Mouse (Mus musculus) neural tube, embryonic 14.5 days (tissue): ENCODE results near the gene Ttc12. TPM values are rescaled to one million over a fixed set of nuclear protein-coding genes. Genes with fewer than 3 reads are reported as not detected.

Source experiments
- ATAC-seq: fragments of 200-750 bp; cut with Nextera tagmentation; 2 replicates; pipeline ENCODE4 v1.8.0; 2017; ENCODE audit warnings: low read depth, mild to moderate bottlenecking, moderate TSS enrichment, moderate library complexity
- H3K27ac ChIP-seq: fragments of 300-500 bp; sonication (generic); 2 replicates; pipeline ENCODE4 v1.5.1; 2014; ENCODE audit warnings: low read depth, mild to moderate bottlenecking, control low read depth, low read length, moderate library complexity, mixed read lengths
- H3K27me3 ChIP-seq: fragments of 300-500 bp; sonication (generic); 2 replicates; pipeline ENCODE4 v1.6.1; 2014; ENCODE audit warnings: low read length; ENCODE audit not compliant: control insufficient read depth, insufficient read depth
- H3K36me3 ChIP-seq: fragments of 300-500 bp; sonication (generic); 2 replicates; pipeline ENCODE4 v1.6.1; 2014; ENCODE audit warnings: low read length, mixed read lengths; ENCODE audit not compliant: control insufficient read depth, insufficient read depth
- H3K4me1 ChIP-seq: fragments of 300-500 bp; sonication (generic); 2 replicates; pipeline ENCODE4 v1.6.1; 2014; ENCODE audit warnings: low read length; ENCODE audit not compliant: control insufficient read depth, insufficient read depth
- H3K4me2 ChIP-seq: fragments of 300-500 bp; sonication (generic); 2 replicates; pipeline ENCODE4 v1.6.1; 2014; ENCODE audit warnings: mild to moderate bottlenecking, low read depth, low read length, control low read depth
- H3K4me3 ChIP-seq: fragments of 300-500 bp; sonication (generic); 2 replicates; pipeline ENCODE4 v1.5.1; 2014; ENCODE audit warnings: low read depth, low read length, control low read depth, mixed read lengths
- H3K9ac ChIP-seq: fragments of 300-500 bp; sonication (generic); replicated peaks from 2 replicates; pipeline ENCODE4 v1.6.1; 2014; ENCODE audit warnings: low read depth, mild to moderate bottlenecking, control low read depth, low read length, mixed read lengths
- H3K9me3 ChIP-seq: fragments of 300-500 bp; sonication (generic); 2 replicates; pipeline ENCODE4 v1.6.1; 2016; ENCODE audit warnings: low read length; ENCODE audit not compliant: control insufficient read depth
- WGBS: fragments of 180-500 bp; shearing (Covaris S2); extraction: QIAGEN DNeasy Blood & Tissue Kit; methylation state at CpG from one replicate; pipeline ENCODE4 v1.1.7; 2014; 5-methylcytosine and 5-hydroxymethylcytosine counted together
- polyA plus RNA-seq: library from polyadenylated mRNA; unstranded; fragments of >200 nt; fragmentation: Nextera tagmentation; extraction: Ambion mirVana; gene quantifications from 2 replicates; pipeline ENCODE4 v1.2.1, GENCODE M21; 2014

Gene Ttc12
- polyA plus RNA-seq, 1 experiment from 2014 or later, result 2.0 TPM

- Histone ChIP-seq H3K27me3 (no peaks in the 10 kb centered on the region), H3K9me3 (no peaks in the 10 kb centered on the region), H3K4me3 (no peak overlapping the region), H3K36me3 (peaks cover 5% of the 10 kb centered on the region; the same call in 1 of the 2 replicates), H3K4me2 (no peak overlapping the region), H3K4me1 (no peaks in the 10 kb centered on the region; the same call in 1 of the 2 replicates), H3K27ac (no peak overlapping the region), H3K9ac (no peak overlapping the region)
- WGBS, result 53% methylated on average over 5 of the region's 5 CpGs
- ATAC-seq, result no peak
These were observed 42.0 kb upstream of the Ttc12 start for GRCm38 (mm10) chr9:49528026-49528425.

- Histone ChIP-seq H3K9ac (no peak overlapping the region), H3K4me1 (no peaks in the 10 kb centered on the region; the same call in 1 of the 2 replicates), H3K4me2 (no peak overlapping the region), H3K4me3 (no peak overlapping the region), H3K36me3 (peaks cover 7% of the 10 kb centered on the region; the same call in 1 of the 2 replicates), H3K27ac (peak overlapping the region; percentile 45; the same call in 1 of the 2 replicates), H3K9me3 (no peaks in the 10 kb centered on the region), H3K27me3 (no peaks in the 10 kb centered on the region)
- 46% methylated on average over 8 of the region's 8 CpGs for WGBS
- ATAC-seq, result no peak
These were observed 41.3 kb upstream of the Ttc12 start for GRCm38 (mm10) chr9:49527340-49527739.

- no peak overlapping the region for H3K4me3 ChIP-seq
- no peak overlapping the region for H3K4me2 ChIP-seq
- H3K4me1 ChIP-seq, result no peaks in the 10 kb centered on the region; the same call in 1 of the 2 replicates
- WGBS, result 64% methylated on average over 9 of the region's 9 CpGs
- no peaks in the 10 kb centered on the region for H3K27me3 ChIP-seq
- no peak overlapping the region for H3K27ac ChIP-seq
- H3K9ac ChIP-seq, result no peak overlapping the region
- H3K9me3 ChIP-seq, result no peaks in the 10 kb centered on the region
- H3K36me3 ChIP-seq, result peaks cover 16% of the 10 kb centered on the region; the same call in 1 of the 2 replicates
- no peak for ATAC-seq
These were observed 38.7 kb upstream of the Ttc12 start for GRCm38 (mm10) chr9:49524721-49525120.

- no peak overlapping the region for H3K9ac ChIP-seq
These were observed 37.9 kb upstream of the Ttc12 start for GRCm38 (mm10) chr9:49523881-49524280.

GRCm38 (mm10) chr9:49514306-49514705 lies 28.3 kb upstream of the Ttc12 start:
- Histone ChIP-seq H3K9ac (no peak overlapping the region), H3K9me3 (no peaks in the 10 kb centered on the region), H3K4me3 (no peak overlapping the region), H3K27me3 (no peaks in the 10 kb centered on the region), H3K27ac (no peak overlapping the region), H3K36me3 (peaks cover 32% of the 10 kb centered on the region), H3K4me1 (no peaks in the 10 kb centered on the region), H3K4me2 (no peak overlapping the region)
- 92% methylated on average over 2 of the region's 2 CpGs for WGBS
- no peak for ATAC-seq

More at GRCm38 (mm10) chr9:49523881-49524280, 37.9 kb upstream of the Ttc12 start:
- Histone ChIP-seq H3K27me3 (no peaks in the 10 kb centered on the region), H3K4me1 (no peaks in the 10 kb centered on the region; the same call in 1 of the 2 replicates), H3K4me3 (no peak overlapping the region), H3K9me3 (no peaks in the 10 kb centered on the region), H3K27ac (no peak overlapping the region), H3K4me2 (no peak overlapping the region), H3K36me3 (peaks cover 24% of the 10 kb centered on the region)
- 61% methylated on average over 9 of the region's 9 CpGs for WGBS
- no peak for ATAC-seq

- Histone ChIP-seq H3K9me3 (no peaks in the 10 kb centered on the region), H3K4me1 (no peaks in the 10 kb centered on the region), H3K36me3 (peaks cover 46% of the 10 kb centered on the region), H3K9ac (no peak overlapping the region), H3K27ac (no peak overlapping the region), H3K4me2 (no peak overlapping the region), H3K27me3 (no peaks in the 10 kb centered on the region), H3K4me3 (no peak overlapping the region)
- 99% methylated on average over 4 of the region's 4 CpGs for WGBS
- no peak for ATAC-seq
These were observed 24.6 kb upstream of the Ttc12 start for GRCm38 (mm10) chr9:49510666-49511065.

- no peak overlapping the region for H3K4me2 ChIP-seq
- no peaks in the 10 kb centered on the region for H3K4me1 ChIP-seq
- no peak for ATAC-seq
- no peaks in the 10 kb centered on the region for H3K27me3 ChIP-seq
- peaks cover 52% of the 10 kb centered on the region for H3K36me3 ChIP-seq
- WGBS, result 96% methylated on average over 8 of the region's 8 CpGs
- no peaks in the 10 kb centered on the region for H3K9me3 ChIP-seq
- no peak overlapping the region for H3K4me3 ChIP-seq
- no peak overlapping the region; the same call in 1 of the 2 replicates for H3K27ac ChIP-seq
- no peak overlapping the region for H3K9ac ChIP-seq
These were observed 23.6 kb upstream of the Ttc12 start for GRCm38 (mm10) chr9:49509628-49510027.

- Histone ChIP-seq H3K4me3 (no peak overlapping the region), H3K4me2 (no peak overlapping the region), H3K27me3 (no peaks in the 10 kb centered on the region), H3K4me1 (no peaks in the 10 kb centered on the region), H3K9ac (no peak overlapping the region), H3K9me3 (no peaks in the 10 kb centered on the region), H3K27ac (no peak overlapping the region), H3K36me3 (peaks cover 55% of the 10 kb centered on the region)
- no peak for ATAC-seq
- 99% methylated on average over 3 of the region's 3 CpGs for WGBS
These were observed 23.1 kb upstream of the Ttc12 start for GRCm38 (mm10) chr9:49509094-49509493.

GRCm38 (mm10) chr9:49507829-49508585 lies 22.0 kb upstream of the Ttc12 start:
- H3K36me3 ChIP-seq, result peaks cover 56% of the 10 kb centered on the region
- H3K27ac ChIP-seq, result no peak overlapping the region
- H3K4me2 ChIP-seq, result no peak overlapping the region
- H3K4me3 ChIP-seq, result no peak overlapping the region
- whole genome bisulfite sequencing, result 97% methylated on average over 9 of the region's 9 CpGs
- no peaks in the 10 kb centered on the region for H3K4me1 ChIP-seq
- no peak overlapping the region for H3K9ac ChIP-seq
- no peak for ATAC-seq
- no peaks in the 10 kb centered on the region for H3K27me3 ChIP-seq
- no peaks in the 10 kb centered on the region for H3K9me3 ChIP-seq
